Mouse (Mus musculus): ENCODE data around the gene Zranb2. TPM values are rescaled to one million over a fixed set of nuclear protein-coding genes. Genes with fewer than 3 reads are reported as not detected.

The Zranb2 gene
- total RNA-seq, 2 experiments from 2014 or later = 144 to 153 TPM

GRCm38 (mm10) chr3:157575441-157576342 is 41.7 kb downstream of the Zranb2 start:
- intact Hi-C loops (cut with DNase I) = no loop called here

GRCm38 (mm10) chr3:157576343-157576722 is 42.4 kb downstream of the Zranb2 start:
- no peak for DNase-seq (ENCODE audit: low spot score in 2 of 2)
- intact Hi-C loops (cut with DNase I) = no loop called here

More at GRCm38 (mm10) chr3:157575441-157576342, 41.7 kb downstream of the Zranb2 start:
- no peak for DNase-seq (ENCODE audit: low spot score in 2 of 2)

GRCm38 (mm10) chr3:157576862-157577261 is 42.9 kb downstream of the Zranb2 start:
- intact Hi-C loops (cut with DNase I) = no loop called here
- no peak for DNase-seq (ENCODE audit: low spot score in 2 of 2)

GRCm38 (mm10) chr3:157578469-157579170 is 44.7 kb downstream of the Zranb2 start:
- intact Hi-C loops (cut with DNase I) = no loop called here

GRCm38 (mm10) chr3:157579376-157579775 is 45.4 kb downstream of the Zranb2 start:
- intact Hi-C loops (cut with DNase I) = no loop called here
- DNase-seq (ENCODE audit: low spot score in 2 of 2) = no peak

More at GRCm38 (mm10) chr3:157578469-157579170, 44.7 kb downstream of the Zranb2 start:
- DNase-seq (ENCODE audit: low spot score in 2 of 2) = no peak

- no peak for DNase-seq (ENCODE audit: low spot score in 2 of 2)
- intact Hi-C loops (cut with DNase I) = no loop called here
Observed at GRCm38 (mm10) chr3:157580299-157580698, 46.3 kb downstream of the Zranb2 start.

GRCm38 (mm10) chr3:157581755-157582154 is 47.8 kb downstream of the Zranb2 start:
- no peak for DNase-seq (ENCODE audit: low spot score in 2 of 2)
- intact Hi-C loops (cut with DNase I) = no loop called here

- DNase-seq (ENCODE audit: low spot score in 2 of 2) = no peak
- intact Hi-C loops (cut with DNase I) = no loop called here
Observed at GRCm38 (mm10) chr3:157582626-157583405, 48.9 kb downstream of the Zranb2 start.

GRCm38 (mm10) chr3:157597837-157598379 is 63.9 kb downstream of the Zranb2 start:
- DNase-seq (ENCODE audit: low spot score in 2 of 2) = peak in 1 of 2 experiments; percentile 20
- intact Hi-C loops (cut with DNase I) = no loop called here

Small RNAs within 50 kb of the gene (microRNA-seq; reads per million reads assigned to microRNA genes)
- gene Mir186 = 245 to 311 reads per million in 2 experiments

Other genes starting within 250 kb of the Zranb2 start
- gene Ptger3, start 32.7 kb downstream of the Zranb2 start, total RNA-seq (2021) = 1 to 10 TPM; 4.5 to 4.6 TPM